Mouse (Mus musculus): Measurements from ENCODE around the gene C2cd4a. TPM values are rescaled to one million over a fixed set of nuclear protein-coding genes. Genes with fewer than 3 reads are reported as not detected.

C2cd4a gene
- polyA plus RNA-seq, 1 experiment from 2014 or later, result 0.25 TPM

DNA sequence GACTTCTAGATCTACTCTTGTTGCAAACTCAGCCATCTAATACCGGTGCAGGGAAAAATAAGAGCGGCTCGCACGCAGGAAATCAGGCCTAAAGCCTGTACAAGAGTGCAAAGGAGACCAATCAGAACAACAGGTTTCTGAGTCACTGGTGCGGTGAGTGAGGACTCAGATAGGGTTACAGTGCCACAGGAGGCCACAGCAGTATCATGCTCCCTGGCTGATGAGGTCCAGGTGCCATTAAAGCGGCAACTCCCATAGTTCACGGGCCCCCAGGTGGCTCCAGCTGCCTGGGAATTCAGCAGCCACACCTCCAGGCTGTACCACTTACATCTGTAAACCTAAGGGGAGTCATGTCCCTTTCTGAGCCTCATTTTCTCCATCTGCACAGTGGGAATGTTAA lies 45.8 kb downstream of the C2cd4a start:
- ATAC-seq, result no peak
- H3K36me3 ChIP-seq (ENCODE audit: control insufficient read depth, insufficient read depth, low read length), result no peaks in the 10 kb centered on the region
- no peak overlapping the region for H3K9ac ChIP-seq (ENCODE audit: low read depth, low read length)
- 0 out of 2 replicates have a peak, but pooled peaks cover 3% of the 10 kb centered on the region for H3K9me3 ChIP-seq (replicated peaks; ENCODE audit: control insufficient read depth, low read length, poor library complexity, severe bottlenecking)
- H3K4me3 ChIP-seq (ENCODE audit: low read depth, low read length), result no peak overlapping the region
- H3K27ac ChIP-seq (ENCODE audit: low read length), result no peak overlapping the region
- WGBS, result 91% methylated on average over 7 of the region's 7 CpGs
- H3K27me3 ChIP-seq (ENCODE audit: control insufficient read depth, insufficient read depth, low read depth, low read length), result no peaks in the 10 kb centered on the region
- H3K4me2 ChIP-seq (ENCODE audit: low read length), result no peak overlapping the region
- H3K4me1 ChIP-seq (ENCODE audit: control insufficient read depth, insufficient read depth, low read length), result no peaks in the 10 kb centered on the region

DNA sequence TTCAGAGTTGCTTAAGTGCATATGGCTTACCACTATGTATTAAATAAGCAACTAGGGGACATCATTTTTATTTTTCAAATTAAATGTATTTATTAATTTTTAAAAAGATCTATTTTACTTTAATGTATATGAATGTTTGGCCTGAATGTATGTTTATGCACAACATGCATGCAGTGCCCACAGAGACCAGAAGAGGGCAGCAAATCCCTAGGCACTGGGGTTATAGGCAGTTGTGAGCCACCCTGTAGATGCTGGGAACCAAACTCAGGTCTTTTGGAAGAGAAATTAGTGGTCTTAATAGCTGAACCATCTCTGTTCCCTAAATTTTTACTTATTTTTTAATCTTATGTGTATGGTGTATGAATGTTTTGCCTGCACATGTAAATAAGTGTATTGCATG lies 48.2 kb downstream of the C2cd4a start:
- Histone ChIP-seq H3K4me2 (ENCODE audit: low read length) (no peak overlapping the region), H3K9ac (ENCODE audit: low read depth, low read length) (no peak overlapping the region), H3K27me3 (ENCODE audit: control insufficient read depth, insufficient read depth, low read depth, low read length) (no peaks in the 10 kb centered on the region), H3K4me3 (ENCODE audit: low read depth, low read length) (no peak overlapping the region), H3K27ac (ENCODE audit: low read length) (no peak overlapping the region), H3K36me3 (ENCODE audit: control insufficient read depth, insufficient read depth, low read length) (no peaks in the 10 kb centered on the region), H3K4me1 (ENCODE audit: control insufficient read depth, insufficient read depth, low read length) (no peaks in the 10 kb centered on the region), H3K9me3 (replicated peaks; ENCODE audit: control insufficient read depth, low read length, poor library complexity, severe bottlenecking) (0 out of 2 replicates have a peak, but pooled peaks cover 3% of the 10 kb centered on the region)
- no peak for ATAC-seq

DNA sequence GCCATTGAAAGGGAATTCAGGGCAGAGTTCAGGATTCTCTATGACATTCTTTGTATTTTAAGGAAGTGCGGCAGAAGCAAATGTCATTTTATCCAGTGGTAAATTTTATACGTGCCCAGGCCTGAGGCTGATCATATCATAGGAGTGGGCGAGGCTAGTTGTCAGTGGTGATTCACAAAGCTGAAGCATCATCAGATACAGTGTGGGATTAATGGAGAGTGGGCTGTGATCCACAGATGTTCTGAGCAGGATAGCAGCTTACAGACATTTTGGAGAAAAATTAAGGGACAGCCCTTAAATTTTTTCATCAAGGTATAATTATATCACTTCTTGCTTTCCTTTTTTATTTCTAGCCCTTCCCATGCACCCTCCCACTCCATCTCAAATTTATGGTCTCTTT lies 48.7 kb downstream of the C2cd4a start:
- WGBS, result 93% methylated on average over 3 of the region's 3 CpGs
- H3K36me3 ChIP-seq (ENCODE audit: control insufficient read depth, insufficient read depth, low read length), result no peaks in the 10 kb centered on the region

DNA sequence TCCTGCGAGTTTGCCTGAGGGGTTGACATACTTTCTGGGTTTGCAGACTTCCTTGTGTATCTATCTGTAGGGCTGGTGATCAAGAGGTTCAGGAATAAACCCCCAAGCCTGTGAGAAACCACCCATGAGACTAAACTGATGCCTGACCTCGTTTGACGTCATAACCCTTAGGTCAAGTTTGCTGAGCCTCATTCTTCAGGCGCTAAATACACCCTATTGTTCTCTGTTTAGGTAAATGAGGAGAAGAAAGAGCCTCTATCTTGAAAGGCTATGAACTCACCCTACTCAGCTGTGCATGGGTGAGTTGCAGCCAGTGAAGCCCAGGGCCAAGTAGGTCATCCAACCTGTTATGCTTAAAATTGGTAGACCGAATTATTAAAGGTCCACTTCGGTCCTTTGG lies 49.3 kb downstream of the C2cd4a start:
- WGBS, result 72% methylated on average over 6 of the region's 6 CpGs
- no peaks in the 10 kb centered on the region for H3K36me3 ChIP-seq (ENCODE audit: control insufficient read depth, insufficient read depth, low read length)

More for the DNA sequence above, 48.7 kb downstream of the C2cd4a start:
- H3K4me1 ChIP-seq (ENCODE audit: control insufficient read depth, insufficient read depth, low read length), result no peaks in the 10 kb centered on the region
- H3K27me3 ChIP-seq (ENCODE audit: control insufficient read depth, insufficient read depth, low read depth, low read length), result no peaks in the 10 kb centered on the region
- no peak overlapping the region for H3K9ac ChIP-seq (ENCODE audit: low read depth, low read length)
- peak overlapping the region; percentile 22; the same call in 1 of the 2 replicates for H3K27ac ChIP-seq (ENCODE audit: low read length)
- H3K4me2 ChIP-seq (ENCODE audit: low read length), result no peak overlapping the region
- H3K9me3 ChIP-seq (replicated peaks; ENCODE audit: control insufficient read depth, low read length, poor library complexity, severe bottlenecking), result 0 out of 2 replicates have a peak, but pooled peaks cover 3% of the 10 kb centered on the region
- no peak for ATAC-seq
- H3K4me3 ChIP-seq (ENCODE audit: low read depth, low read length), result no peak overlapping the region

More for the DNA sequence above, 49.3 kb downstream of the C2cd4a start:
- H3K4me2 ChIP-seq (ENCODE audit: low read length), result no peak overlapping the region
- ATAC-seq, result no peak
- H3K4me1 ChIP-seq (ENCODE audit: control insufficient read depth, insufficient read depth, low read length), result no peaks in the 10 kb centered on the region
- H3K27ac ChIP-seq (ENCODE audit: low read length), result no peak overlapping the region
- H3K9ac ChIP-seq (ENCODE audit: low read depth, low read length), result no peak overlapping the region
- no peak overlapping the region for H3K4me3 ChIP-seq (ENCODE audit: low read depth, low read length)
- H3K27me3 ChIP-seq (ENCODE audit: control insufficient read depth, insufficient read depth, low read depth, low read length), result no peaks in the 10 kb centered on the region
- H3K9me3 ChIP-seq (replicated peaks; ENCODE audit: control insufficient read depth, low read length, poor library complexity, severe bottlenecking), result 0 out of 2 replicates have a peak, but pooled peaks cover 3% of the 10 kb centered on the region

Other genes with a start within 250 kb of the C2cd4a start
- gene C2cd4b, start 72.9 kb downstream of the C2cd4a start, polyA plus RNA-seq (2015; fragmentation: Nextera tagmentation; extraction: Ambion mirVana), result 0.70 and 0.78 TPM in 2 replicates
- gene Vps13c, start 8.1 kb upstream of the C2cd4a start, polyA plus RNA-seq (2015; fragmentation: Nextera tagmentation; extraction: Ambion mirVana), result 9.9 and 10.0 TPM in 2 replicates